Mouse (Mus musculus): ENCODE measurements around the gene Slc25a47.

GRCm38 (mm10) chr12:108829636-108830035 is 6.2 kb upstream of the Slc25a47 start:
- TF ChIP-seq CTCF (IDR thresholded peaks at IDR 0.05; ENCODE audit: borderline replicate concordance, insufficient read depth, low read depth, low read length): no peak
- no peak for TF ChIP-seq POLR2A (IDR thresholded peaks at IDR 0.05; ENCODE audit: borderline replicate concordance, insufficient read depth, low read length)
